Mouse (Mus musculus): ENCODE results near the gene Apol6.
"Not testable (repeated sequence)": the region's sequence is repeated elsewhere in the genome, so short reads cannot be mapped to it uniquely, and the experiment has no call there.

Apol6 gene

DNA sequence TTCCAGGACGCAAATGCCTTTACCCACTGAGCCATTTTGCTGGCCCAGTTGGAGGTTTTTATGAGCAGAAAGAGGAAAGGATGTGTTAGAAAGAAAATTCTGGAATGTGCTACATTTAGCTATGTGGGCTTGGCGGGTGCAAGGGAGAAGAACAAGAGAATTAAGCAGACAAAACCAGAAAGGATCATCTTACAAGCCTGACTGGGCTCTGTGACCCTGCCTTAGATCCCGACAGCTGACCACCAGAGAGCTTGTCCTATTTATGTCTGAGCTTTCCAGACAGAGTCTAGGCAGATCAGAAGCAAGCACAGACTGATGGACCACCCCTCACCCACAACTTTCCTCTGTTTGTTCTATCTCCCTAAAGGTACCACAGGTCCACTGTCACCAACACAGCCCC is 13.3 kb upstream of the Apol6 start:
- DNase-seq (ENCODE audit: low read depth, low spot score), result no peak

DNA sequence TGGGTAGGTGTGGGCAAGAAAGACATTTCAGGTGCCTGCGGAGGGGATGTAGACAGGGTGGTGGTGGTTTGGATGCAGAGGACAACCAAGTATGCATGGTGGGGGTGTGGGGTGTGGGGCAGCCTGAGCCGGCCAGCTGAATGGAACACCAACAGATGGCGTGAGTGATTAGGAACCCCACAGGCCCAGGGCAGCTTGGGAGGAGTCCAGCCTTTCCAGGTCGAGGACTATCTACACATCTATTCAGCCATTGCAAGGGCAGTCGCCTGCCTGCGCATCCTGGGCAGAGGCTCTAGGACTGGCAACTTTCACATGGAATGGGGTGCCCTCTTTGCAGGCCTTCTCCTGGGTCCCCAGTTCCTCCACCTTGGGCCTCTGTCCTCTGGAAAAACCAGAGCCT is 10.0 kb upstream of the Apol6 start:
- no peak for DNase-seq (ENCODE audit: low read depth, low spot score)

DNA sequence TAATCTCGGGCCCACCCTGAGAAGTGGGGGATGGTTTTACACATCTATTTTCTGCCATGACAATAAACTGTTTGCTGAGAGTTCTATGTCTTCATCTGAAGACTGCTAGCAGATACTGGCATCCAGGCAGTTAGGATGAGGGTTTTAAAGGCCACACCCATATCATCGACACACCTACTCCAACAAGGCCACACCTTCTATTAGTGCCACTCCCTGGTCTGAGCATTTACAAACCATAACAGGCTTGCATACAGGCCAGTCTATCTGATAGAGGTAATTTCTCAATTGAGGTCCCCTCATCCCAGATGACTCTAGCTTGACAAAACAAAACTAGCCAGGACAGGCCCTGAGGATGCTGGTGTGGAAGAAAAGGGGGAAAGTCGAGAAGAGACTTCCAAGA is 8.9 kb upstream of the Apol6 start:
- DNase-seq (ENCODE audit: low read depth, low spot score), result no peak

DNA sequence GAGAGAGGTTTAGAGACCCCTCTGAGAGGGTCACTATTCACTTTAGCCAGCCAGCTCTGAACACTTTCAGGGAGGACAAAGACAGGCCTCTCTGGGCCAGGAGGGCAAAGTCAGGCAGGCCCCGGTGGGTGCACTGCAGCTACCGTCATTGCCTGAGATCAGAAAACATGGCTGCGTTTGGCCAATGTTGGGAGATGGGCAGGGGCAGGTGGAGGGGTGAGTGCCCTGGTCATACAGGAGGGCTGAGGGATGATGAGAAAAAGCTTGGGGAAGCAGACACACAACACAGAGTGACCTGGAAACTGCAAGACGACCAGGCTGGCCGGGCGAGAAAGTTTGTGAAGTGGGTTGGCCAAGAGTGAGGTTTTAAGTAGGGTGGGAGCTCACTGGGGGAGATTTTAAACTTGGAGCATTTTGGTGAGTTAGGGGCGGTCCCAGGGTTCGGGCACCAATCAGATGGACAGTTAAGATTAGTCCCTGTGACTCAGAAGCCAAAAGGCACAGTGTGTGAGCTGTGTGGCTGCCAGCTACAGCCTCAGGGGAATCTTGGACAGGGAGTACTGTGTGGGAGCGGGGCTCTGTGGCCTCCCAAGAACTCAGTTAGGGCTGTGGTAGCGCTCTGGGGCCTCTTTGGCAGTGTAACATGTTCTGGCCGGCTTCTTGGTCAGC is 8.1 kb upstream of the Apol6 start:
- DNase-seq (ENCODE audit: low read depth, low spot score), result no peak

DNA sequence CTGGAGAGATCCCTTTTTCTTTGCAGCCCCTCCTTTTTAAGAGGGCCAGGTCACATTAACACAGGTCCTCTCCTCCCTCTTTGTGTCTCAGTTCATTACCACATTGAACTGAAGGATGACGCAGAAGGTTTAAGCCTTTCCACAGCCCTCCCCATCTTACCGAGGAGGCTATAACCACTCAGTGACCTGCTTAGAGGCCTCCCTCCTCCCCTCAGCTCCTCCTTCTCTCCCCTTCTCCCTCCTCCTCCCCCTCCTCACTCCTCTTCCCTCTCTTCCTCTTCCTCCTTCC is 7.6 kb upstream of the Apol6 start:
- DNase-seq (ENCODE audit: low read depth, low spot score), result no peak

DNA sequence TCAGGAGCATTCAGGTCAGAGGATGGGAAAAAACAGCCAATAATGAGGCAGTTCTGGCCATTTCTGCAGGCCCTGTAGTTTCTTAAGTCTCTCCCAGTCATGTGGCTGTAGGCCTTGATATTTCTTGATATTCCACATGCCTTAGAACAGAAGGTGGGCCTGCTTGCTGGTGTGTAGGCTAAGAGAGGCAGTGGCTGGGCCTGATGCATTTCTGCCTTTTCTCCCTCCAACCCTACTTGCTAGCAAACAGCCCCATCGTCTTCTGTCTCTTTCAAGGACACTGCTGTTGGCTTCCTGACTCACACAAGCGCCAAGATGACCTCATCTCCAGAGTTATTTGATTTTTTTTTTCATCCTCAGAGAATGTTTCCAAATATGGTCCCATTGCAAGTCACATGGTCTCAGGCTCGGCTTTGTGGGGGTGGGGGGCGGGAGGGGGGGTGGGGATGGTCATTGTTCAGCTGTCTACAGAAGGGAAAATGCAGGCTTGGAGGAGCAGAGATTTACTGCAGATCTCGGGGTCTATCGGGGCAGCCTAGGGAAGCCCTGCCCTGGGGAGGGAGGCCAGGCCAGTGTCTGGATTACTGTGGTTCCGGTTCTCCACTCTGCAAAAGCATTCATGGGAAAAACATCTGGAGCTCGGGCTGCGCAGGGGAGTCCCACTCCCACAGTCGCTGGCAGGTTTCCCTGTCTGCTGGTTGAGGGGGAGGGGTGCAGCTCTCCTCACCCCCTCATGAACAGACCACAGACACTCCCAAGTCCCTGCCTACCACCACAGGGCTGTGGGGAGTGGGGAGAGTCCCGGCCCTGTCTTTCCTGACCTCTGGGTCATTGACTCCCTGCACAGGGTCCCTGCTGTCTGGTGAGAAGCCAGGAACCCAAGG is 7.0 kb upstream of the Apol6 start:
- no peak for DNase-seq (ENCODE audit: low read depth, low spot score)

DNA sequence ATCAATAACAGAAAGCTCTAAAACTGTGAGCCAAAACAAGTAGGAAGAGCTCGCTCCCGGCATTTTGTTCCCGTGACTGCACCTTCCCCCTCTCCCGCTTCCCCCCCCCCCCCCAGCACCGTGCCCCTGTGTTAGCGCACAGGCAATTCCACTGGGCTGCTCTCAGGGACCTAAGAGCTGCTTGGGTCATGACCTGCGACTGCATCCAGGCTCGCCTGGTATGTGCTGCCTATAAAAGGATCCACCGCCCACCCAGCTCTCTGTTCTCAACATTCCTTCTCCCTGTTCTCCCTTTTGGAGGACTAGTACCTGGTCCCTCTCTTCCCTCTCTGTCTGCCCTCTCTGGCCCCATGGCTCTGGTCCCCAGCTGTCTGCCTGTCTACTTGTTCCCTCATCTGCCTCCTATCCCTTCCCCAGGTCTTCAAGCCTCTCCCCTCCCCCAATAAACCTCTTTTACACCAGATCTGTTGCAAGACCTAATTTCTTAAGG is 5.3 kb upstream of the Apol6 start:
- no peak for DNase-seq (ENCODE audit: low read depth, low spot score)

DNA sequence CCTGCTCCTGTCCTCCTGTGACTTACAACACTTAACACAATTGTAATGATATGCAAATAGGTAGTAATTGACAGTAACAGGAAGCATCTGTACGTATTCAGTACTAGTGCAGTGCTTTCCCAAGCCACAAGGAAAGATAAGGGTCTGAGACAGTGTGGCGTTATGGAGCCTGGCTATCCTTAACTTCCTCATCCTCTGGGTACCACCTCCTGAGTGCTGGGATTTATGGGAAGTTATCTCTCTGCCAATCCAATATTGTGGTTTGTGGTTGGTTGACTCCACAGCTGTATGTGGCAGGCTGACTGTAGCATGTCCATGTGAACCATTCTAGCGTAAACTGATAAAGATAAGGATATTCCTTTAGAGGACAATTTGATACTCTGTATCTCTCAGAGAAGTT is 3.7 kb upstream of the Apol6 start:
- DNase-seq (ENCODE audit: low read depth, low spot score), result no peak

DNA sequence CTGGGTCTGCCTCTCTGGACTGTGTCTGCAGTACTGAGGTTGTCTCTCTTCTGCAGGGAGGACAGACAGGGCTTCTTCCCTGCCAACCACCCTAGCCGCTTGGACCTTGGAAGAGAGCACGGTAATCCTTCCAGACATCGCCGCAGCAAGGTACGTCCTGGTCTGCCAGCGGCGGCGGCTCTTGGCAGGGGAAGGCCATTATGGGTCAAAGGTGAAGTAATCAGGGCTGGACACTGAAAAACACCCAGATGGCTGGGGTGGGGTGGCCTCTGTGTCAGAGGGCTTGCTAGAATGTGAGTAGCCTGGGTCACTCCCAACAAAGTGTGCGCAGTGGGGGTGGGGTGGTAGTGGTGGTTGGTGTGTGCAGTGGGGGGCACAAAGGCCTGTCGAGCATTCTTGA is 1.1 kb downstream of the Apol6 start:
- no peak for DNase-seq (ENCODE audit: low read depth, low spot score)

DNA sequence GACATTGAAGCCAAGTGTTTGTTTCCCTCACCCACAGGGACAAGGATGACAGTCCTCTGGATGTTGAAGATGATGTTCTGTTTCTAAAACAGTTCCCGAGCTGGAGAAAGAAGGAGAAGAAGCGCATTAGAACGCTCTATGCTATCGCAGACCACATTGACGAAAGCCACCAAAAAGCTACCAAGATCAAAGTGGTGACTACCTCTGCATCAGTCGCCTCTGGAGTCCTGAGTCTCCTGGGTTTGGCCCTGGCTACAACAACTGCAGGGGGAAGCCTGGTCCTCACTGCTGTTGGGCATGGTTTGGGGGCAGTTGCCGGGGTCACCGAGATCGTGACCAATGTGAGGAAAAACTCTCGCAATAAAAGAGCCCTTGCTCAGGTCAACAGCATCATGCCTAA is 6.0 kb downstream of the Apol6 start, which contains the start of gene Mb:
Mb (minus strand) TSS at position 101 of the 400 bp plus-strand sequence.
- DNase-seq (ENCODE audit: low read depth, low spot score), result no peak

DNA sequence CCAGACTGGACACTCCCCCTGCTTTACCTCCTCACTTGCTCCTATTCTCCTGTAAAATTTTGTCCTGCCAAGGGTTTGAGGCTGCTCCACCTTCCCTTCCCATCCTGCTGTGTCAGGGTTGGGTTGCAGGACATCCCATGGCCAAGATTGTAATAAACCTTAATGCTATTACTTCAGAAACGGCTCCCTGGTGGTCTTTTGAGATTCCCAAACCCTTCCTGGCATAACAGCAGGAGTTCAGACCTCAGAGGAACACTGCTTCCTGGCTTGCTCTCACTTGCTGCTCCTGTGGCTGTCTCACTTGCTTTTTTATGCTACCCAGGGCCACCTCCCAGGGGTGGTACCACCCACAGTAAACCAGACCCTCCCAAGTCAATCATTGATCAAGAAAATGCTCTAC is 7.6 kb downstream of the Apol6 start:
- no peak for DNase-seq (ENCODE audit: low read depth, low spot score)

DNA sequence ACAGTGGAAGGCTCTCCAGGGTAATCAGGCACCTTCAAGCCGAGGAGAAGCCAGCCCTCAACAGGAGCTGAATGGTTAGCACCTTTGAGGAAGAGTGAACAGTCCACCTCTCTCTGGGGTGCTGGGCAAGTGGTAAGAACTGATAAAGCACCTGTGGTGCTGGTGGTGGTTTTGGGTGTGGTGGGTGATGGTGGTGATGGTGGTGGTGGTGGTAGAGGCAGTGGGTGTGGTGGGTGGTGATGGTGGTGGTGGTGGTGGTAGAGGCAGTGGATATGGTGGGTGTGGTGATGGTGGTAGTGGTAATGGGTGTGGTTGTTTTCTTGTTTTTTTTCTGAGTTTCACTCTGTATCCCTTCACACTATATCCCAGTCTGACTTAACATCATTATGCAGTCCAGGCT is 8.5 kb downstream of the Apol6 start:
- DNase-seq (ENCODE audit: low read depth, low spot score), result no peak

DNA sequence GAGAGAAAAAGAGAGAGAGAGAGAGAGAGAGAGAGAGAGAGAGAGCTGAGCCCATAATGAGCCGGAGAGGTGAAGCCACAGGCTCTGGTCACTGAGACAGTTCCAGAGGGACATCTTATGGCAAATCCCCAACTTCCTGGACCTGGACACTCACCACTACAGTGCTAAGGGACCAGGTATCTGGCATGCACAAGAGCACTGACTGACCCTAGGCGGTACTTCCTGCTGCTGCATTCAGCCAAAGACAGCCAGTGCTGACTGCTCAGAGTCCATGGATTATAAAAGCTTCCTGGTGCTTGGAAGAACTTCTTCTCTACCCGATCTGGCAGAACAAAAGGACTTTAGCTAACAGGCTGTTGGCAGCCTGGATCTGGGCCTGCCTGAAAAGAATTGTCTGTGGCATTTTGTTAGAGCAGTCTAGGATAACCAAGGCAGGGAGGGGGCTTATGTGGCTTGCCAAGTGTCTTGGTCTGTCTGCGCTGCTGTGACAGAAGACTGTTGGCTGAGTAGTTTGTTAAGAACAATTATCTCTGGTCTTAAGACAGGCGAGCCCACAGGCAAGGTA is 10.2 kb downstream of the Apol6 start:
- DNase-seq (ENCODE audit: low read depth, low spot score), result no peak

DNA sequence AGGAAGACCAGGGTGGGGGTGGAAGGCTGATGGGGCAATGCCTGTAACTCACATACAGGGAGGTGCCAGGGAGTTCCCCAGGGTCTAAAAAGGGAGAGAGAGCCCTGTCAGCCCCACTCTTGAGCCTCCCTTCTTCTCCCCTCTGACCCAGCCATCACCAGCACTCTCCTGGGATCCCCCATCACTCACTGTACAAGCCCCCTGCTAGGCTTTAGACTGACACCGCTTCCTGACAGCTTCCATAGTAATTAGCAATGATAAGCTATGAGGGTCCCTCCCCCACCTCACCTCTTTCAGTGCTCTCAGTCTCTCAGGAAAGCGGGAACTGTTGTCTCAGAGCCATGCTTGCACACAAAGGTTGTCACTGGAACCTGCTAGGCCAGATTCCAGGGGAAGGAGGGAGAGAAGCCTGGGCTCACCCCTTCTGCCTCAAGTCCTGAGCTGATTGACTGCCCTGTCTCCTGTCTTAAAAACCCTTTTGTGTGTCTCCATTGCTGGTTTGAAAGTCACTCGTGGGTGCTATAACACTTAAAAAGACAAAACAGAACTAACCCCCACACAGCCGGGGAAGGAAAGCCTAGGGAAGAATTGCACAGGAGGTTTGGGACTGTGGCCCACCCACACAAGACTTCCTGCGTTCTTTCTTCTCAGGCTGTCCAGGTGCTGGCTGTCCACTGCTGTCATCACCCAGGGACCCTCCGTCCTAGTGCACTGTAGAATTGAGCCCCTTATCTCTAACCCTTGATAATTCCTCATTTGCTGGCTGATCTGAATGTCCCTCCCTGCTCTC is 11.7 kb downstream of the Apol6 start:
- no peak for DNase-seq (ENCODE audit: low read depth, low spot score)

DNA sequence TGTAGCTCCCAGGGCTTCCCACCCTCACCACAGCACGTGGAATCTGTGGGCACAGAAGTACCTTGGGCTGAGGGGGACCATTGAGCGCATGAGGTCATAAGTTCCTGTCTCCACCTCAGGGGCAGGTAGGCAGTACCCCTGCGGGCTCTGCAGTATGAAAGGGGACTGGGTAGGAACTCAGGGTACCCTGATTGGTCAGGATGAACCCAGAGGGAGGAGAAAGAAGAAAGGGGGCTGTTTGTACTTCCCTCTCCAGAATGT is 12.2 kb downstream of the Apol6 start:
- no peak for DNase-seq (ENCODE audit: low read depth, low spot score)

DNA sequence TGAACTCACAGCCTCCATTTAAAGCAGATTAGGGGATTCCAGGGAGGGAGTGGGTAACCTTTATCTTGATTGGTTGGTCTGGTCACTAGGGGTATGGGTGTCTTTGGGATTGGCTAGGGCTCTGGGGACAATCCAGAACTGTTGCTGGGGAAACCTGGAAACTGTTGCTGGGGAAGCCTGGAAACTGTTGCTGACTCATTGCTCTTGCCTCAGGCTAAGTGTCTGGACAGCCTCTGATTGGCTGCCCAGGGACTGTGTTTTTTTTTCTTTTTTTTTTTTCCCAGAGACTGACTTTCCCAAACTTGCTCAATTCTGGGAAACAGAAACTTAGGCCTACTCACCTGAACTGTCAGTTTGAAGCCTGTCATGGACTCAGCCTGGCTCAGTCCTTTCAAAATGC is 14.0 kb downstream of the Apol6 start:
- no peak for DNase-seq (ENCODE audit: low read depth, low spot score)

DNA sequence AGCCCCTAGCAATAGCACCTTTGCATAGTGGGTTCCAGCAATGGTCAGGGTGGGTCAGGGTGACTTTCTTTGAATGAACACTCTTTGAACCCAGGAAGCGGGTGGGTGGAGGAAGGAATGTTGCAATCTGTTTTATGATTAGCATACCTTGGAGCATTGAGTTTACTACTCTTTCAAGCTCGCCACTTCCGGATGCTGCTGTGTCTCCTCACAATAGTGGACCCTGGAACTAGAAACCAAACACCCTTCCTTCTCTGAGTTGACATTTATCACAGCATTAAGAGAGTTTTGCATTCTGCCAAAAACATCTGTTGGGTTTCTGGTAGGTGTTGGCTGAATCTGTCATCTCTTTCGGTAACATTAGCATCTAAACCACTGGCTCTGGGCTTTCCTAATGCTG is 14.9 kb downstream of the Apol6 start:
- not testable (repeated sequence) for DNase-seq (ENCODE audit: low read depth, low spot score)

DNA sequence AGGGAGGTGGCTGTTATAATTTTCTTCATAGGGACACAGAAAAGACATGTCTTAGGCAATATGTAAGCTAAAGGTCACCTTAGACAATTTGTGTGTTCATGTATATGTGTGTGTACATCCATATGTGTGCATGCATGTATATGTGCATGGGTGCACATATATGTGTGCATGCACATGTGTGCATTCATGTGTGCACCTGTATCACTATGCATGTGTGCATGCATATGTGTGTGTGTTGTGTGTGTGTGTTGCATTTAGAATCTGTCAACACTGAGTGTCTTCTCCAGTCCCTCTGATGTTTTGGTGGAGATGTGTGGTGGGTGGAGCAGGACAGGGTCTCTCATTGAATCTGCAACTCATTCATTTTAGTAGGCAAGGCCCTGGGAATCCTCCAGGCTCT is 18.2 kb downstream of the Apol6 start:
- no peak for DNase-seq (ENCODE audit: low read depth, low spot score)

DNA sequence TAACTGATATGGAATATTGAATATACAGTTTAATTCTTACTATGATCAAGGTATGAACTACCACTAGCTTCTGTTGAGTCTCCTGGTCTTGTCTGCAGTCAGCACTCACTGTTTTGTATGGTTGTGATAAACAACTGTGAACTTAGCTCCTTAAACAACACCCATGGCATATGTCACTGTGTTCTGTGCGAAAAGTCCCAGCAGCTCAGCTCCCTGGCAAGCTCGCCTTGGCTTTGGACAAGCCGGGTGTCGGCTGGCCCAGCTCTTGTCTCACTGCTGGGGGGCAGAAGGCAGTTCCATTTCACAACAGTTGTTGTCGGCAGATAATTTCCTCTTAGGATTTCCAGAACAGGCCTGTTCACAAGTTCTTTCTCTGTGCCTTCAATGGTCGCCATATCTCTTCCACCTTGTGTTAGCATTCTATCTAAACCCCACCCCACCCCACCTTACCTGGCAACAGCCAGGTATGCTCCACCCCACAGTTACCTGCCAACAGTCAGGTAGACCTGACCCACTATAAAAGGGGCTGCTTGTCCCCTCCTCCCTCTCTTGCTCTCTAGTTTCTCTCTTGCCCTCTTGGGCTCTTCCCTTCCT is 20.8 kb downstream of the Apol6 start:
- DNase-seq (ENCODE audit: low read depth, low spot score), result no peak

DNA sequence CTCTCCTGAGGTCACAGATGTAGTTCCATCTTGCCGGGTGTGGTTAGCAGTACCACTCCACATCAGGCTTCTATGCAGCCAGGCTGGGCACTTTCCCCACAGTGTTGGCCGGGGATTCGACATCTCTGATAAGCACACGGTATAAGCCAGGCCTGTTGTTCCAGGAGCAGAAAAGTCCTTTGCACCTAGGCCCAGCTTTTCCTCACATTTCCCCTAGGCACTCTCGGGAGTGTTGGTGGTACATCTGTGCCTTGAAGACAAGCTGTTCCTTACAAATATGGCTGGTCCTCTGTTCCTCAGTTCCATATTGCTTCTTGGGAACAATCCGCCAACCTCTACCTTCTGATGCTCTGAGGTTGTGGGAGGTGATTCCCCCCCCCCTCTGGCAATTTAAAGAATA is 21.7 kb downstream of the Apol6 start:
- no peak for DNase-seq (ENCODE audit: low read depth, low spot score)

DNA sequence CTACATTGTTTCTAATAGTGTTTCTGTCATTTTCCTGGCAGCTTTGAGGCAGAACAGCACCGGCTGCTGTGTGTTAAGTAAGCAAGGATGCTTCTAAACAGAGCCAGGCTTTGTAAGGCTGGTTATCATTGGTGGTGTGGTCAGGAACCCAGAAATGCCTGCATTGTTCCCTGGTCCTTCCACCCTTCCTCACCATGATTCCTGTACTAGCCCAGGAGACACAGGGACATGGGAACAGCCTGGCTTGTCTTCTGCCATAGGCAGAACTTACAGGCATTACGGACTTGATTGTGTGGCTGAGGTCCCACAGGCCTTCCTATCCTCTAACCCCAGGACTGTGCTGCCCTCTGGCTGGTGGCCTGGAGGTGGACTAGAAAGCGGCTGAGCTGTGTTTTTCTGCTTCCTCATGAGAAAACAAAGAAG is 23.9 kb downstream of the Apol6 start:
- no peak for DNase-seq (ENCODE audit: low read depth, low spot score)

DNA sequence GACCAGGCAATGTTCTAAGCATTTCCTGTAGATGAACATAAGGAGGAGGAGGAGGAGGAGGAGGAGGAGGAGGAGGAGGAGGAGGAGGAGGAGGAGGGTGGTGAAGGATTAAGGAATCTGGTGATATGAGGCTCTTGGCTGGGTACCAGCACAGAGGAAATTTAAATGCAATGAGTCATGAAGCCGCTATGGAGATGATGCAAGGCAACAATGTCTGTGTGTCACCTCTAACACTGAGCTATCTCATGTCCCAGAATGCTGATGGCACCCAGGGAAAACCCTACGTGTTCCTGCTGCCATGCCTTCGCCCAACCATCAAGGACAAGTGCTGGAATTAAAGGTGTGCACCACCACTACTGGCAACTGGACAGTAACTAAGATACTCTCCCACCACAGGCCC is 24.5 kb downstream of the Apol6 start:
- no peak for DNase-seq (ENCODE audit: low read depth, low spot score)
